Mouse (Mus musculus) liver, adult 2 months (tissue): ENCODE data around the gene Ccdc34.

Experiments used
- CTCF ChIP-seq: fragments of 200-500 bp; IDR thresholded peaks from 2 replicates; pipeline ENCODE4 v1.5.1; 2011; ENCODE audit warnings: low read depth, low read length, control low read depth
- POLR2A ChIP-seq: fragments of 200-500 bp; IDR thresholded peaks from 2 replicates; pipeline ENCODE4 v1.6.1; 2011; ENCODE audit warnings: low read length, control low read depth; ENCODE audit not compliant: insufficient read depth; ENCODE audit errors: extremely low read depth

- no peak for TF ChIP-seq POLR2A
- no peak for TF ChIP-seq CTCF
Observed at GRCm38 (mm10) chr2:110131573-110131972, 114.0 kb downstream of the Ccdc34 start.
